Mouse (Mus musculus): Measurements from ENCODE around the gene Dkk2. TPM values are rescaled to one million over a fixed set of nuclear protein-coding genes. Genes with fewer than 3 reads are reported as not detected.

Dkk2 gene
- polyA plus RNA-seq, 1 experiment from 2014 or later, result 1.2 TPM

DNA sequence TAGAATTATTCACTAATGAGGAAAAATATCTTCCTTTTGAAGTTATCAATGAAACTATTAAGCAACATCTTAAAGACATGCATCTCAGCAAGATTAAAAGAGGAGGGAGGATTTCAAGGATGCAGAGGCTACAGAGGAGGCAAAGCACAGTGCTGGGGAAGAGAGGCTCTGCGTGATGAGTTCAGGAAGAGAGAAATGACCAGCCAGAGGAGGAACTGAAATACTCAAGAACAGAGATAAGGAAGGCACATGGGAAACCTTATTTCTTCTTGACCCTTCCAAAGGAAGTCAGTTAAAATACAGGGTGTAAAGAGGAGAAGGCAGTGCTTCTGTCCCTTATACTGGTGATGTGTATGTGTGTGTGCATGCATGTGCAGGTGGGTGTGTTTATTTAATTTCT lies 49.4 kb downstream of the Dkk2 start:
- 83% methylated on average over 1 of the region's 1 CpGs for WGBS
- ATAC-seq (ENCODE audit: low FRiP score, low TSS enrichment), result no peak
- no peak overlapping the region for H3K4me2 ChIP-seq (ENCODE audit: low read length)

DNA sequence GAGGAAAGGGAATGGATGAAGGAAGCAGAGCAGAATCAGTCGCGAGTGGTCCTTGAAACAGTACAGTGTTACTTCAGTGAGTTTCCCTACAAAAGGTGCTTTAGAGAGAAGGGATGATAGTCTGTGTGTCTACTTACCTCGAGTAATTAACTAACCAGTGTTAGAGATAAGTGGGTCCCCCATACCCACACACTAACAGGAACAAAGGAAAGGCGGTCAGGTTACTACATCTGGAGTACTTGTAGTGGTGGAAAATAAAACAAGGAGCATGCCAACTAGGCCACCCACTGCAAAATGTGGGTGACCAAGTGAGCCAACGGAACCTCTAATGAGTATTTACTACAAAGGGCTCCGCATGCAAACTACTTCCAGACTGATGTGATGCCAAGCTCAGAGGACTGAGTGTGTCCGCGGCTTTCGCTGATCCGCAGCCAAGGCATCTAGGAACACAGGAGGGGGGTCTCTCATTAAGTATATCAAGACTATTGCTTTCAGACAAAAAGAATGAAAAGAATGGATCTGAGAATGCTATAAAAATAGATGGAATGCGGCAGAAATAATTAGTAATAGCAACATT lies 52.8 kb downstream of the Dkk2 start:
- ATAC-seq (ENCODE audit: low FRiP score, low TSS enrichment), result no peak
- Histone ChIP-seq H3K4me1 (ENCODE audit: control insufficient read depth, insufficient read depth, low read length) (no peaks in the 10 kb centered on the region), H3K36me3 (ENCODE audit: control insufficient read depth, insufficient read depth, low read length) (no peaks in the 10 kb centered on the region), H3K9ac (replicated peaks; ENCODE audit: low read length) (no peak overlapping the region), H3K4me2 (ENCODE audit: low read length) (no peak overlapping the region), H3K27me3 (ENCODE audit: control insufficient read depth, insufficient read depth, low read length) (no peaks in the 10 kb centered on the region), H3K4me3 (replicated peaks; ENCODE audit: low read depth, low read length) (no peak overlapping the region), H3K27ac (replicated peaks; ENCODE audit: low read depth, low read length) (no peak overlapping the region), H3K9me3 (ENCODE audit: control insufficient read depth, low read length) (no peaks in the 10 kb centered on the region)
- 83% methylated on average over 11 of the region's 11 CpGs for WGBS
- DNase-seq, result peak; percentile 4

More for the DNA sequence above, 49.4 kb downstream of the Dkk2 start:
- Histone ChIP-seq H3K9me3 (ENCODE audit: control insufficient read depth, low read length) (no peaks in the 10 kb centered on the region), H3K4me1 (ENCODE audit: control insufficient read depth, insufficient read depth, low read length) (no peaks in the 10 kb centered on the region), H3K4me3 (replicated peaks; ENCODE audit: low read depth, low read length) (no peak overlapping the region), H3K27me3 (ENCODE audit: control insufficient read depth, insufficient read depth, low read length) (no peaks in the 10 kb centered on the region), H3K27ac (replicated peaks; ENCODE audit: low read depth, low read length) (no peak overlapping the region), H3K9ac (replicated peaks; ENCODE audit: low read length) (no peak overlapping the region), H3K36me3 (ENCODE audit: control insufficient read depth, insufficient read depth, low read length) (no peaks in the 10 kb centered on the region)
- DNase-seq, result no peak

DNA sequence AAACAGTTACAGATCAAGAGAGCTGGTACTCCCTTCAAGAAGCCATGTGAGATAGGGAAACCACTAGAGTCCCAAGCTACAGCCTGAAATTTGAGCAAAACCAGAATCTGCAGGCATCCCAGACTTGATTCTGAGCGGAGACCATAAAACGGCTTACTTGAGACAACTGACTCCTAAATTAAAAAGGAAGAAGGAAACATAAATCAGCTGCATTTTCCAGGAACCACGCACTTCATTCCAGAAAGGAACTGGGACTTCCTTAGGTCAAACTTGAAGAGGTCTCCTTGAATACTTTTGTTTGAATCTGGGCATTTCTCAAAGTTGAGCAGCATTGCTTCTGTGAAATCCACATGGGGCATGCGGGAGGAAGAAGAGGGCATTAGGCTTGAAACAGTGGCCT lies 55.9 kb downstream of the Dkk2 start:
- H3K36me3 ChIP-seq (ENCODE audit: control insufficient read depth, insufficient read depth, low read length), result no peaks in the 10 kb centered on the region
- H3K9ac ChIP-seq (replicated peaks; ENCODE audit: low read length), result no peak overlapping the region
- 97% methylated on average over 4 of the region's 4 CpGs for WGBS
- no peaks in the 10 kb centered on the region for H3K9me3 ChIP-seq (ENCODE audit: control insufficient read depth, low read length)
- ATAC-seq (ENCODE audit: low FRiP score, low TSS enrichment), result no peak
- H3K27me3 ChIP-seq (ENCODE audit: control insufficient read depth, insufficient read depth, low read length), result no peaks in the 10 kb centered on the region
- no peak overlapping the region for H3K4me2 ChIP-seq (ENCODE audit: low read length)
- H3K27ac ChIP-seq (replicated peaks; ENCODE audit: low read depth, low read length), result no peak overlapping the region
- H3K4me3 ChIP-seq (replicated peaks; ENCODE audit: low read depth, low read length), result no peak overlapping the region
- no peak for DNase-seq
- H3K4me1 ChIP-seq (ENCODE audit: control insufficient read depth, insufficient read depth, low read length), result no peaks in the 10 kb centered on the region

DNA sequence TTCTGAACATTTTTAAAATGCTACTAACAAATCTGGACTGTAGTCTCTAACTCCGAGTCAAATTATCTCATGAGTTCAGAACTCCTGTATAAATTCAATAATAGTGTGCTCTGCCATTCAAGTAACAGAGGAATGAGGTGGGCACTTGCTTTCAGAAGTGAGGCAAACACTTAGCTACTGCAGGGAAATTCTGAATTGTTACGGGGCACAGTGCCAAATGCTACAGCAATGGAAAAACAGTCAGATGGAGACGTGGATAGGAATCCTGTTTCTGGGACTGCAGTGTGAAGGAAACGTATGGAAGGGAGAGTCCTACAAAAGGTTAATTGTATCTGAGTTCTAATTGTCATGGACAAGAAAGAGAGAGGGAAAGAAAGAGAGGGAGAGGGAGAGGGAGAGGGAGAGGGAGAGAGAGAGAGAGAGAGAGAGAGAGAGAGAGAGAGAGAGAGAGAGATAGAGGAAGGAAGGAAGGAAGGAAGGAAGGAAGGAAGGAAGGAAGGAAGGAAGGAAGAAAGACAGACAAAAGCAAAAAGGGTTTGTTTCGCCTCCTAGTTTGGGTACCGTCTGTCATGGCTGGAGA lies 64.4 kb downstream of the Dkk2 start:
- H3K4me2 ChIP-seq (ENCODE audit: low read length), result no peak overlapping the region
- no peaks in the 10 kb centered on the region for H3K27me3 ChIP-seq (ENCODE audit: control insufficient read depth, insufficient read depth, low read length)
- no peaks in the 10 kb centered on the region for H3K9me3 ChIP-seq (ENCODE audit: control insufficient read depth, low read length)
- no peak overlapping the region for H3K4me3 ChIP-seq (replicated peaks; ENCODE audit: low read depth, low read length)
- 74% methylated on average over 6 of the region's 6 CpGs for WGBS
- H3K9ac ChIP-seq (replicated peaks; ENCODE audit: low read length), result no peak overlapping the region
- H3K27ac ChIP-seq (replicated peaks; ENCODE audit: low read depth, low read length), result no peak overlapping the region
- peak; percentile 9 for DNase-seq
- H3K4me1 ChIP-seq (ENCODE audit: control insufficient read depth, insufficient read depth, low read length), result no peaks in the 10 kb centered on the region
- no peaks in the 10 kb centered on the region for H3K36me3 ChIP-seq (ENCODE audit: control insufficient read depth, insufficient read depth, low read length)
- ATAC-seq (ENCODE audit: low FRiP score, low TSS enrichment), result no peak

DNA sequence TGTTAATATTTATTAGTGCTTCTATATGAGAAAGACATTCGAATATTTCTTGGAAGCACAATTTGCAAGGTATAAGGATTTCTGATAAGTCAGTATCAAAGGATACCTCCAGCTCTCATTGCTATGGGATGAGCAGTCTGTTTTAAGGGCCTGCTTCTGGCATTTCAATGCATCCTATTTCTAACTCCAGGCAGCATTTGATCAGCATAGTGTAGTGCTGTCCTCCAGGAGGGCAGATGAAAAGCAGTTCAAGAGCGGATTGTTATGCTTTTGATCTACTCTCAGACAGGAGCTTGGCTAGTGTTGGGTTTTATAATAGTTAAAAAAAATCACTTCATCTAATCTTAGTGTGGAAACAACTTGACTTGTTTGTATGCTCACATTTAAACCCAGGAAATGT lies 73.7 kb downstream of the Dkk2 start:
- no peaks in the 10 kb centered on the region for H3K4me1 ChIP-seq (ENCODE audit: control insufficient read depth, insufficient read depth, low read length)
- 83% methylated on average over 2 of the region's 2 CpGs for WGBS
- DNase-seq, result peak; percentile 13
- H3K27ac ChIP-seq (replicated peaks; ENCODE audit: low read depth, low read length), result no peak overlapping the region
- H3K36me3 ChIP-seq (ENCODE audit: control insufficient read depth, insufficient read depth, low read length), result no peaks in the 10 kb centered on the region
- no peak overlapping the region for H3K9ac ChIP-seq (replicated peaks; ENCODE audit: low read length)
- H3K4me3 ChIP-seq (replicated peaks; ENCODE audit: low read depth, low read length), result no peak overlapping the region
- no peak; the same call in 1 of the 2 replicates for ATAC-seq (ENCODE audit: low FRiP score, low TSS enrichment)
- H3K4me2 ChIP-seq (ENCODE audit: low read length), result no peak overlapping the region
- no peaks in the 10 kb centered on the region for H3K27me3 ChIP-seq (ENCODE audit: control insufficient read depth, insufficient read depth, low read length)
- no peaks in the 10 kb centered on the region for H3K9me3 ChIP-seq (ENCODE audit: control insufficient read depth, low read length)

DNA sequence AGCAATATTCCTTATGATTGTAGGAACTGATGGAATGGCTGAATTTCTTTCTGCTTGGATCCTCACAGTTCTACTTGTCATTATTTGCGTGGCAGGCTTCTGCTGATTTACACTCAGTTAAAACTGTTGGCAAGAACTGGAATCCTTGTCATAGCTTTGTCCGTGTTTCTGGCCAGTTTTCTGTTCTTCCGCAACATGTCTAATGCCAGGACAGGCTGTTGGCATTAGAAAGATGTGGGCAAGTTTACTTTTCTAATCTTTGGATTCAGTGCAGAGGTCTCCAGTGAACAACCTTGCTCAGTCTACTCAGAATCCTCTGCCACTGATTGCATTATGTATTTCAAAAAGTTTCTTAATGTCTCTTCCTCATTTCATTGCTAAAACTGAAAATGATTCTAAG lies 83.8 kb downstream of the Dkk2 start:
- H3K36me3 ChIP-seq (ENCODE audit: control insufficient read depth, insufficient read depth, low read length), result no peaks in the 10 kb centered on the region

DNA sequence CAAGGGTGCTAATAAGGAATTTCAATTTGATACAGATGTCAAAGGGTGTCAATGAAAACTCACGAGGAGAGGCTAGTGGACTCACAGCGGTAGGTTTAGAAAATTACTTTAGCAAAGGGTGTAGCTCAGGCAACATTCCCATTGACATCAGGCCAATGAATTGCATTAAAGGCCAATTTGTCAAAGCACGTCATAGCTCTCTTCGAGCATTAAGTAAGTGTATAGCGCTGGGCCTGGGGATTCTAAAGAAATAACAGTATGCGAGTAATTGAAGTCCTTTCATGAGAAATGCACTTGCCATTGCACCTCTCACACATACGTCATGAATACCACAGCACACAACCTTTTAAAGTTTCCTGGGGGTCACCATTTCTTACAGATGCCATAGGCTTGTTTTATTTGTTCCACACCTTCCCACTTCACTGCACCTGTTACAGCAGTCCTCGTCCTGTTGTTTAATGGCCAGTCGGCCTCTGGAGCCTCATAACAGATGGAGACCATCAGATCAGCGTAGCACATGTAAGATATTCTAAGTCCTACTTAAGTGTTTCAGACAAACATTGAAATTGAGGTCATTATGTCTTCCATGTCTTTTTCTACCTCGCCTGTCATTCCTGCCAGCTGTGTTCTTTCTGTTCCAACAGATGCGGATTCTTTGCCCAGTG lies 101.9 kb downstream of the Dkk2 start:
- Histone ChIP-seq H3K4me2 (ENCODE audit: low read length) (no peak overlapping the region), H3K9ac (replicated peaks; ENCODE audit: low read length) (no peak overlapping the region), H3K27me3 (ENCODE audit: control insufficient read depth, insufficient read depth, low read length) (no peaks in the 10 kb centered on the region), H3K27ac (replicated peaks; ENCODE audit: low read depth, low read length) (no peak overlapping the region), H3K4me3 (replicated peaks; ENCODE audit: low read depth, low read length) (no peak overlapping the region), H3K9me3 (ENCODE audit: control insufficient read depth, low read length) (no peaks in the 10 kb centered on the region), H3K36me3 (ENCODE audit: control insufficient read depth, insufficient read depth, low read length) (no peaks in the 10 kb centered on the region), H3K4me1 (ENCODE audit: control insufficient read depth, insufficient read depth, low read length) (no peaks in the 10 kb centered on the region)
- WGBS, result 88% methylated on average over 12 of the region's 12 CpGs
- no peak for DNase-seq
- no peak for ATAC-seq (ENCODE audit: low FRiP score, low TSS enrichment)

More for the DNA sequence above, 83.8 kb downstream of the Dkk2 start:
- DNase-seq (no peak), ATAC-seq (ENCODE audit: low FRiP score, low TSS enrichment) (no peak)
- H3K4me3 ChIP-seq (replicated peaks; ENCODE audit: low read depth, low read length), result no peak overlapping the region
- no peak overlapping the region for H3K4me2 ChIP-seq (ENCODE audit: low read length)
- no peak overlapping the region for H3K9ac ChIP-seq (replicated peaks; ENCODE audit: low read length)
- H3K27ac ChIP-seq (replicated peaks; ENCODE audit: low read depth, low read length), result no peak overlapping the region
- H3K4me1 ChIP-seq (ENCODE audit: control insufficient read depth, insufficient read depth, low read length), result no peaks in the 10 kb centered on the region
- WGBS, result 90% methylated on average over 3 of the region's 3 CpGs
- H3K27me3 ChIP-seq (ENCODE audit: control insufficient read depth, insufficient read depth, low read length), result no peaks in the 10 kb centered on the region
- H3K9me3 ChIP-seq (ENCODE audit: control insufficient read depth, low read length), result no peaks in the 10 kb centered on the region

DNA sequence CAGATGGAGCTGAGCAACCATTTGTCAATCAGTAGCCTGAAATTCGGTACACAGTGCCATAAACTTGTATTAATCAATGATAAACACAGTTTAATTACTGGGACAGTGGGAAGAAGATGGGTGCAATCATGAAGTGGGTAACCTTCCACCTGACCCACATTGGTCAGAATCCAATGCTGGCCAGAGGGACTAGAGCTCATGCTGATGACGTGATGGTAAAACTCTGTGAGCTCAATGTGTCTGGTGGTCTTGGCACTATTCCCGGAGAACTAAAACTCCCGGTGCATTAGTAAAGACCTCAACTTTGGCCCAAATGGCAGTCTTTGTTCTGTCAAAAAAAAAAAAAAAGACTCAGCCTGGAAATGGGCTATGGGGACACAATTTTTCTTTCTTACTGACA lies 116.9 kb downstream of the Dkk2 start:
- no peak overlapping the region for H3K9ac ChIP-seq (replicated peaks; ENCODE audit: low read length)
- no peak overlapping the region for H3K4me2 ChIP-seq (ENCODE audit: low read length)
- no peaks in the 10 kb centered on the region for H3K36me3 ChIP-seq (ENCODE audit: control insufficient read depth, insufficient read depth, low read length)

DNA sequence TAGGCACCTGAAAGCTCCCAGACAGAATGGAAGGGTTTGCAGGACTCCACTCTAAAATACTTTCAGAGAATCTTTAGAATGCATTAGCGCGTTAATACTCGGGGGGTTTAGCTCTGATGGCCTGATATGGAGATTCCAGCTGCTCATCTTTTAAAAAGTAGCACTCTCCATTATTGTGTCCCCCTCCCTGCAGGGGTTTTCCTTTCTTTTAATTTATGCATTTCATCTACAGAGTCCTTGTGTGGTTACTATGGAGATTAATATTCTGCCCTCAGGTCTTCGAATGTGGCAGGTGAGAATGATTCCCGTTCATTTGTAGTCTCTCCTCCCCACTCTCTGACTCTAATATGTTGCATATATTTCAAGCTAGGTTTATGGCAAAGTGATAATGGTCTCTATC lies 117.6 kb downstream of the Dkk2 start:
- 62% methylated on average over 5 of the region's 5 CpGs for WGBS
- peak; percentile 33 for DNase-seq

More for the DNA sequence above, 116.9 kb downstream of the Dkk2 start:
- Histone ChIP-seq H3K4me1 (ENCODE audit: control insufficient read depth, insufficient read depth, low read length) (no peaks in the 10 kb centered on the region), H3K27me3 (ENCODE audit: control insufficient read depth, insufficient read depth, low read length) (no peaks in the 10 kb centered on the region), H3K9me3 (ENCODE audit: control insufficient read depth, low read length) (no peaks in the 10 kb centered on the region), H3K27ac (replicated peaks; ENCODE audit: low read depth, low read length) (no peak overlapping the region), H3K4me3 (replicated peaks; ENCODE audit: low read depth, low read length) (no peak overlapping the region)
- DNase-seq (peak; percentile 19), ATAC-seq (ENCODE audit: low FRiP score, low TSS enrichment) (no peak)
- 80% methylated on average over 4 of the region's 4 CpGs for WGBS

More for the DNA sequence above, 117.6 kb downstream of the Dkk2 start:
- no peak overlapping the region for H3K4me2 ChIP-seq (ENCODE audit: low read length)
- H3K9ac ChIP-seq (replicated peaks; ENCODE audit: low read length), result no peak overlapping the region
- no peaks in the 10 kb centered on the region for H3K9me3 ChIP-seq (ENCODE audit: control insufficient read depth, low read length)
- H3K4me1 ChIP-seq (ENCODE audit: control insufficient read depth, insufficient read depth, low read length), result no peaks in the 10 kb centered on the region
- 0 out of 2 replicates have a peak, but pooled peaks have one; percentile 7 for ATAC-seq (ENCODE audit: low FRiP score, low TSS enrichment)
- no peak overlapping the region for H3K4me3 ChIP-seq (replicated peaks; ENCODE audit: low read depth, low read length)
- no peaks in the 10 kb centered on the region for H3K27me3 ChIP-seq (ENCODE audit: control insufficient read depth, insufficient read depth, low read length)
- H3K27ac ChIP-seq (replicated peaks; ENCODE audit: low read depth, low read length), result no peak overlapping the region
- H3K36me3 ChIP-seq (ENCODE audit: control insufficient read depth, insufficient read depth, low read length), result no peaks in the 10 kb centered on the region

Data from midbrain, embryonic 14.5 days (tissue).